ENCODE assay signal across 11 mouse cellular contexts in genomic region chr15:98989701-98990430, GRCm38 (mm10). TPM values are rescaled to one million over a fixed set of nuclear protein-coding genes. Genes with fewer than 3 reads are reported as not detected.
DNase-seq lines count a peak whose midpoint lies in the region; ATAC-seq and TF ChIP-seq lines count a peak whose summit lies in the region.
"Had no signal": no experiment of that assay in that cellular context is flagged by ENCODE, and none has a peak within 500 bp of the region (broad histone marks: within the 10 kb centered on the region; RNA-seq: fewer than 3 reads in every experiment).

No protein-coding gene starts in this region.

- H3K4me2 ChIP-seq in midbrain, postnatal 0 days (ENCODE audit: low read depth, low read length, poor library complexity, severe bottlenecking), result peak overlapping the region; percentile 66

- no peaks in the 10 kb centered on the region for H3K9me3 ChIP-seq in hindbrain, embryonic 10.5 days
- no peaks in the 10 kb centered on the region for H3K9me3 ChIP-seq in midbrain, postnatal 0 days (ENCODE audit: low read length)

- DNase-seq in ES-CJ7 (ENCODE audit: low read depth, low spot score), result peak; percentile 88
- peak; percentile 59 for DNase-seq in NIH3T3 (ENCODE audit: low read depth)
- DNase-seq in hindbrain, embryonic 10.5 days (ENCODE audit: low spot score), result peak; percentile 35
- no peak for DNase-seq in midbrain, postnatal 0 days (ENCODE audit: low spot score)
- no peak for DNase-seq in spleen, postnatal 36 days (ENCODE audit: low spot score in 2 of 2)
- DNase-seq in layer of hippocampus, adult 9-11 months, result no peak
- no peak for DNase-seq in kidney, postnatal 14 days
- DNase-seq: lung, postnatal 10 days had no signal

- peaks cover 12% of the 10 kb centered on the region for H3K36me3 ChIP-seq in hindbrain, embryonic 10.5 days
- no peaks in the 10 kb centered on the region for H3K36me3 ChIP-seq in midbrain, postnatal 0 days (ENCODE audit: insufficient read depth, low read length)

- peaks cover 89% of the 10 kb centered on the region for H3K4me1 ChIP-seq in hindbrain, embryonic 10.5 days (replicated peaks)
- H3K4me1 ChIP-seq in midbrain, postnatal 0 days (ENCODE audit: insufficient read depth, low read length), result peaks cover 39% of the 10 kb centered on the region

- 0 out of 2 replicates have a peak overlapping the region, but pooled peaks have one; percentile 3 for H3K9ac ChIP-seq in midbrain, postnatal 0 days (replicated peaks; ENCODE audit: low read length, poor library complexity, severe bottlenecking)

- no peak for TF ChIP-seq CTCF in midbrain, postnatal 0 days (IDR thresholded peaks at IDR 0.05)

- H3K4me3 ChIP-seq in hindbrain, embryonic 10.5 days, result peak overlapping the region; percentile 53
- no peak overlapping the region for H3K4me3 ChIP-seq in midbrain, postnatal 0 days (ENCODE audit: low read depth, low read length)

- H3K27me3 ChIP-seq in hindbrain, embryonic 10.5 days (ENCODE audit: insufficient read depth, poor library complexity, severe bottlenecking), result no peaks in the 10 kb centered on the region
- H3K27me3 ChIP-seq in midbrain, postnatal 0 days (ENCODE audit: insufficient read depth, low read length), result no peaks in the 10 kb centered on the region

- no peak for ATAC-seq in midbrain, postnatal 0 days (ENCODE audit: low FRiP score)

- peak overlapping the region; percentile 95 for H3K27ac ChIP-seq in hindbrain, embryonic 10.5 days
- H3K27ac ChIP-seq in midbrain, postnatal 0 days (ENCODE audit: low read depth, low read length), result peak overlapping the region; percentile 96

- 25% methylated on average over 12 of the region's 12 CpGs for WGBS in hindbrain, embryonic 10.5 days
- 24% methylated on average over 7 of the region's 12 CpGs for WGBS in midbrain, postnatal 0 days

RNA-seq across cellular contexts. Expression of gene Tuba1a, which starts 36.4 kb away (rescaled TPM):
- polyA plus RNA-seq in hindbrain, embryonic 10.5 days (2016; fragmentation: Nextera tagmentation; extraction: Ambion mirVana), result 4,838 and 8,764 TPM in 2 replicates
- total RNA-seq in midbrain, postnatal 0 days (2014; rRNA removed), result 17,447 and 20,461 TPM in 2 replicates
- 15,641 and 16,823 TPM in 2 replicates for polyA plus RNA-seq in midbrain, postnatal 0 days (2015; fragmentation: Nextera tagmentation; extraction: Ambion mirVana)

RNA-seq across cellular contexts. Expression of gene Gm49450, which starts 36.5 kb away (rescaled TPM):
- polyA plus RNA-seq in hindbrain, embryonic 10.5 days (2016; fragmentation: Nextera tagmentation; extraction: Ambion mirVana), result not detected in 2 replicates
- total RNA-seq in midbrain, postnatal 0 days (2014; rRNA removed), result 1,797 and 2,945 TPM in 2 replicates
- not detected in 2 replicates for polyA plus RNA-seq in midbrain, postnatal 0 days (2015; fragmentation: Nextera tagmentation; extraction: Ambion mirVana)
- total RNA-seq: hematopoietic stem cell, adult 5-6 weeks; left cerebral cortex, adult 8-10 months had no signal
- polyA plus RNA-seq: thymus, postnatal 0 days had no signal

RNA-seq across cellular contexts. Expression of gene Tuba1c, which starts 39.8 kb away (rescaled TPM):
- 111 and 135 TPM in 2 replicates for polyA plus RNA-seq in hindbrain, embryonic 10.5 days (2016; fragmentation: Nextera tagmentation; extraction: Ambion mirVana)
- total RNA-seq in midbrain, postnatal 0 days (2014; rRNA removed), result 18.2 and 22.6 TPM in 2 replicates
- polyA plus RNA-seq in midbrain, postnatal 0 days (2015; fragmentation: Nextera tagmentation; extraction: Ambion mirVana), result 9.6 and 9.9 TPM in 2 replicates

RNA-seq across cellular contexts. Expression of gene Tuba1b, which starts 55.5 kb away (rescaled TPM):
- 2,254 and 2,463 TPM in 2 replicates for polyA plus RNA-seq in hindbrain, embryonic 10.5 days (2016; fragmentation: Nextera tagmentation; extraction: Ambion mirVana)
- 2,522 and 3,264 TPM in 2 replicates for total RNA-seq in midbrain, postnatal 0 days (2014; rRNA removed)
- polyA plus RNA-seq in midbrain, postnatal 0 days (2015; fragmentation: Nextera tagmentation; extraction: Ambion mirVana), result 1,582 and 1,796 TPM in 2 replicates

Comparison
In these comparisons a context has a peak if more than half of its experiments do, and no peak if none do; other contexts are left out.
1. DNase-seq: peak in ES-CJ7 (single experiment), NIH3T3 (single experiment) and hindbrain, embryonic 10.5 days (single experiment); none in midbrain, postnatal 0 days (single experiment), spleen, postnatal 36 days (0 of 2), layer of hippocampus, adult 9-11 months (single experiment) and kidney, postnatal 14 days (single experiment).
2. RNA of gene Tuba1c, which starts 39.8 kb away (polyA plus RNA-seq): 111 to 135 TPM in hindbrain, embryonic 10.5 days; 9.6 to 9.9 TPM in midbrain, postnatal 0 days; every median in the first group is over 10 times any median in the second.